Mouse (Mus musculus): ENCODE measurements around the gene Tmem40.
A peak's percentile ranks its signal among the peaks of the same experiment; 100 is the strongest.

DNA sequence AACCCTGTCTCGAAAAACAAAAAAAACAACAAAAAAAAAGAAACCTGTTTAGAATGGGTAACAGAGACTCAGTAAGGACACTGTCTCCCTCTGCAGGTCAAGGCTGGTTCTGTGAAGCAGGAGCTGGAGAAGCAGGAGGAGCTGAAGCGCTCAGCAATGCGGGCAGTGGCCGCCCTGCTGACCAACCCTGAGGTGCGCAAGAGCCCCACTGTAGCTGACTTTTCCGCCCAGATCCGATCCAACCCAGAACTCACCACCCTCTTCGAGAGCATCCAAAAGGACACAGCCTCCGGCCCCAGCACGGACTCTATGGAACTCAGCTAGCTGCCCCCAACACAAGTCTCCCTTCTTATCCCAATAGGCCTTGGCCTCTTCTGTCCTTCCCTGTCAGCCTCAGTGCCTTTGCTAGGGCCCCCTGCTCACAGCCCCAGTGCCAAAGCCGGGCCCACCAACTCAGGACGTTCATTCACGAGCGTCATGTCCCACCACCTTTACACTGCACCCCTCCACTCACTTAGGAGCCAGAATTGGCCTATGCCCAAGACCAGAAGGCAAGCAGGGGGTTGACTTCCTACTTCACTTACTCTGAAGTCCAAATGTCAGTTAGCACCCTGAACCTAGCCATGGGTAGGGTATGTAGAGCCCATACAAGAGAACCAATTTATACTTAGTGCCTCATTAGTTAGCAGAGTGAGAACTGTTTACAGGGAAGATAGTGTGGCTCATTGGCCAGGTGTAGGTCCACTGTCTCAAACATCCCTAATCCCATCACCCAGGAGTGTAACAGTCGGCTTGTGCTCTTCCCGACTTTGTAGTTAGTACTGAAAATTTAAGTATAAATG lies 41.6 kb upstream of the Tmem40 start:
- peak; percentile 54; the same call in 1 of the 2 replicates for TF ChIP-seq CTCF (IDR thresholded peaks at IDR 0.05; ENCODE audit: control insufficient read depth, insufficient read depth, insufficient replicate concordance, low read depth, low read length)
- no peak for TF ChIP-seq POLR2A (IDR thresholded peaks at IDR 0.05; ENCODE audit: control insufficient read depth, low read depth, low read length)
